Mouse (Mus musculus): ENCODE measurements around the gene Agtpbp1.

- no peak for TF ChIP-seq POLR2A (IDR thresholded peaks at IDR 0.05; ENCODE audit: borderline replicate concordance, insufficient read depth, low read length)
- no peak for TF ChIP-seq CTCF (IDR thresholded peaks at IDR 0.05; ENCODE audit: borderline replicate concordance, insufficient read depth, low read depth, low read length)
These were observed 32.7 kb downstream of the Agtpbp1 start for GRCm38 (mm10) chr13:59552286-59552685.

Data from cerebellum, adult 2 months (tissue).